Mouse (Mus musculus): ENCODE results near the gene Scn5a. TPM values are rescaled to one million over a fixed set of nuclear protein-coding genes. Genes with fewer than 3 reads are reported as not detected.

Gene Scn5a
- polyA plus RNA-seq, 1 experiment, result 6.4 TPM

GRCm38 (mm10) chr9:119604607-119605006 is 25.8 kb upstream of the Scn5a start:
- Histone ChIP-seq H3K4me3 (ENCODE audit: control insufficient read depth, insufficient read depth, low read length) (no peak overlapping the region), H3K4me1 (replicated peaks; ENCODE audit: control insufficient read depth, insufficient read depth, low read length) (no peaks in the 10 kb centered on the region), H3K27me3 (ENCODE audit: control insufficient read depth, insufficient read depth, low read length) (no peaks in the 10 kb centered on the region), H3K36me3 (ENCODE audit: control insufficient read depth, insufficient read depth, low read length) (no peaks in the 10 kb centered on the region), H3K27ac (ENCODE audit: control insufficient read depth, insufficient read depth, low read length) (no peak overlapping the region)
- WGBS, result 87% methylated on average over 8 of the region's 8 CpGs
- DNase-seq, result no peak
- no peak for TF ChIP-seq CTCF (IDR thresholded peaks at IDR 0.05; ENCODE audit: borderline replicate concordance, control insufficient read depth, extremely low read depth, insufficient read depth, low read length, poor library complexity)
- TF ChIP-seq POLR2A (IDR thresholded peaks at IDR 0.05; ENCODE audit: control insufficient read depth, extremely low read depth, insufficient read depth, low read length, poor library complexity), result no peak

- H3K4me1 ChIP-seq (replicated peaks; ENCODE audit: control insufficient read depth, insufficient read depth, low read length), result no peaks in the 10 kb centered on the region
- WGBS, result 91% methylated on average over 10 of the region's 10 CpGs
- H3K36me3 ChIP-seq (ENCODE audit: control insufficient read depth, insufficient read depth, low read length), result no peaks in the 10 kb centered on the region
- no peak for DNase-seq
- no peak overlapping the region for H3K4me3 ChIP-seq (ENCODE audit: control insufficient read depth, insufficient read depth, low read length)
- no peak overlapping the region for H3K27ac ChIP-seq (ENCODE audit: control insufficient read depth, insufficient read depth, low read length)
- TF ChIP-seq CTCF (IDR thresholded peaks at IDR 0.05; ENCODE audit: borderline replicate concordance, control insufficient read depth, extremely low read depth, insufficient read depth, low read length, poor library complexity) (no peak), POLR2A (IDR thresholded peaks at IDR 0.05; ENCODE audit: control insufficient read depth, extremely low read depth, insufficient read depth, low read length, poor library complexity) (no peak)
- H3K27me3 ChIP-seq (ENCODE audit: control insufficient read depth, insufficient read depth, low read length), result no peaks in the 10 kb centered on the region
Observed at GRCm38 (mm10) chr9:119598501-119598900, 19.7 kb upstream of the Scn5a start.

DNA sequence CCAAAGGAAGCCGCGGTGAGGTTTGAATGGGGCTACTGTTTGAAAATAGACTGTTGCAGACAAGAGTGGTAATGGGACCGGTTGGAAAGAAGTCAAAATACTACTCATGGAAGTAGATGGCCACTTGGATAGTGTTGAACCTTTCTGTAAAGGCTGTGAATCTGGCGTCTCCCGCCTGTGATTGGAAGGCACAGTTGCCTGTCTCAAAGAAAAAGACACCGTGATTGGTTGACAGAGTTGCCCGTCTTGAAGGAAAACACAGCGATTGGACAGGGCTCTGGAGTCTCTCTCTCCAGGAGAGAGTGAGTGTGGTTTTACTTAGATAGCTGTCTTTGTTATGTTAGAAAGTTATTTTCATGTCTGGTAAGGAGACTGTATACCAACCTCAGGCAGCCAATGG is 18.5 kb upstream of the Scn5a start:
- Histone ChIP-seq H3K36me3 (ENCODE audit: control insufficient read depth, insufficient read depth, low read length) (no peaks in the 10 kb centered on the region), H3K27me3 (ENCODE audit: control insufficient read depth, insufficient read depth, low read length) (no peaks in the 10 kb centered on the region), H3K27ac (ENCODE audit: control insufficient read depth, insufficient read depth, low read length) (no peak overlapping the region), H3K4me1 (replicated peaks; ENCODE audit: control insufficient read depth, insufficient read depth, low read length) (no peaks in the 10 kb centered on the region), H3K4me3 (ENCODE audit: control insufficient read depth, insufficient read depth, low read length) (no peak overlapping the region)
- whole genome bisulfite sequencing, result 78% methylated on average over 8 of the region's 8 CpGs
- DNase-seq, result no peak
- no peak for TF ChIP-seq POLR2A (IDR thresholded peaks at IDR 0.05; ENCODE audit: control insufficient read depth, extremely low read depth, insufficient read depth, low read length, poor library complexity)
- TF ChIP-seq CTCF (IDR thresholded peaks at IDR 0.05; ENCODE audit: borderline replicate concordance, control insufficient read depth, extremely low read depth, insufficient read depth, low read length, poor library complexity), result no peak

GRCm38 (mm10) chr9:119589592-119589991 is 10.8 kb upstream of the Scn5a start:
- TF ChIP-seq CTCF (IDR thresholded peaks at IDR 0.05; ENCODE audit: borderline replicate concordance, control insufficient read depth, extremely low read depth, insufficient read depth, low read length, poor library complexity) (no peak), POLR2A (IDR thresholded peaks at IDR 0.05; ENCODE audit: control insufficient read depth, extremely low read depth, insufficient read depth, low read length, poor library complexity) (no peak)
- WGBS, result 92% methylated on average over 8 of the region's 8 CpGs
- no peaks in the 10 kb centered on the region; the same call in 1 of the 2 replicates for H3K27me3 ChIP-seq (ENCODE audit: control insufficient read depth, insufficient read depth, low read length)

DNA sequence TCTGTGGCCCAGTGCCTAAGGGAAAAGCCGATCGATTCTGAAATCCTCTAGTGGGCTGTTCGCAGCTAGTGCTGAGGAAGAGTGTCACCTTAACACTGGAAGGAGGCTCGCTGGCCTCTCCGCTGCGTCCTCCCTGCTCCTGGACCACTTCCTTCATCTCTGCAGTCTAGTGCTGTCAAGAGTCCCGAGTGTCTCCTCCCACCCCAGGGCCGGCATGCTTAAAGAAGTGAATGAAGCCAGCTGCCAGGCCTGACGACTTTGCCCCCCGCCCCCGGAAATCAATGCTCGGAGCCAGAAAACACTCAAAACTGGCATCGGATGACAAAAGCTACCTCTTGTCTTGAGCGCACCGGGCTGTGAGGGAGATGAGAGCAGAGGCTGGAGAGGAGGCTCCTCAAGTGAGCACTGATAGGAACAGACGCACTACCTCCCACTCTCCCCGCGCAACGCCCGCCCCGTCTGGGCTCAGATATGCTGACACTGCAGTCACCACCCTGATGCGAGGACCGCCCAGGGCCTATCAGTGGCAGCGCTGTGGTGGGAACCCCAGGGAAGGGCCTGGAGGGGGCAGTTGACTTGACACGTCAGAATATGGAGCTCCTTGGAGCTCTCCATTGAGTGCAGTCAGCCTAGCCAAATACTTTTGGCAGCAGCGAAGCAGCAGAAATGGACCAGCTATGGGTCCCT is 10.1 kb upstream of the Scn5a start:
- no peak for DNase-seq
- no peak for TF ChIP-seq CTCF (IDR thresholded peaks at IDR 0.05; ENCODE audit: borderline replicate concordance, control insufficient read depth, extremely low read depth, insufficient read depth, low read length, poor library complexity)
- TF ChIP-seq POLR2A (IDR thresholded peaks at IDR 0.05; ENCODE audit: control insufficient read depth, extremely low read depth, insufficient read depth, low read length, poor library complexity), result no peak
- Histone ChIP-seq H3K4me1 (replicated peaks; ENCODE audit: control insufficient read depth, insufficient read depth, low read length) (no peaks in the 10 kb centered on the region), H3K4me3 (ENCODE audit: control insufficient read depth, insufficient read depth, low read length) (no peak overlapping the region), H3K27ac (ENCODE audit: control insufficient read depth, insufficient read depth, low read length) (no peak overlapping the region), H3K27me3 (ENCODE audit: control insufficient read depth, insufficient read depth, low read length) (no peaks in the 10 kb centered on the region; the same call in 1 of the 2 replicates), H3K36me3 (ENCODE audit: control insufficient read depth, insufficient read depth, low read length) (no peaks in the 10 kb centered on the region)
- 37% methylated on average over 26 of the region's 26 CpGs for WGBS

More at GRCm38 (mm10) chr9:119589592-119589991, 10.8 kb upstream of the Scn5a start:
- Histone ChIP-seq H3K36me3 (ENCODE audit: control insufficient read depth, insufficient read depth, low read length) (no peaks in the 10 kb centered on the region), H3K4me1 (replicated peaks; ENCODE audit: control insufficient read depth, insufficient read depth, low read length) (no peaks in the 10 kb centered on the region), H3K27ac (ENCODE audit: control insufficient read depth, insufficient read depth, low read length) (no peak overlapping the region), H3K4me3 (ENCODE audit: control insufficient read depth, insufficient read depth, low read length) (no peak overlapping the region)
- no peak for DNase-seq

DNA sequence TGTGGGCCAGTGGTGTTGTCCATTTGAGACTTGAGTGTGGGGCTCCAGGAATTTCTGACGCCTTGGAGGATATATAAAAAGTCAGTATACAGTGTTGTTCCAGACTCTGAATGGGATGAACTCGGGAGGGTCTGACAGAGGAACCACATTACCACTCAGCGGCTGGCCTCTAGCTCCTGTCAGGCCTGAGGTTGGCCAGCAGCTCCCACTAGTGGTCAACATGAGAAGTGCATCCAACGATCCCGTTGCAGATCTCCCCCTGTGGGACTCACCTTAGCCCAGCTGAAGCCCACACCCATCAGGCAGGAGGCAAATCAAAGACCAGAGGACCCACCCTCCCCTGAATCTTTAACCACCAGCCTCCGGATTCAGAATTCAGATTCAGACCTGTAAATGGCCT is 1.9 kb upstream of the Scn5a start:
- H3K27me3 ChIP-seq (ENCODE audit: control insufficient read depth, insufficient read depth, low read length), result peaks cover 12% of the 10 kb centered on the region
- H3K4me1 ChIP-seq (replicated peaks; ENCODE audit: control insufficient read depth, insufficient read depth, low read length), result peaks cover 14% of the 10 kb centered on the region
- WGBS, result under 1% methylated on average over 6 of the region's 6 CpGs
- H3K36me3 ChIP-seq (ENCODE audit: control insufficient read depth, insufficient read depth, low read length), result no peaks in the 10 kb centered on the region
- DNase-seq, result peak; percentile 84
- H3K27ac ChIP-seq (ENCODE audit: control insufficient read depth, insufficient read depth, low read length), result no peak overlapping the region
- H3K4me3 ChIP-seq (ENCODE audit: control insufficient read depth, insufficient read depth, low read length), result no peak overlapping the region
- TF ChIP-seq CTCF (IDR thresholded peaks at IDR 0.05; ENCODE audit: borderline replicate concordance, control insufficient read depth, extremely low read depth, insufficient read depth, low read length, poor library complexity), result peak; percentile 90
- no peak for TF ChIP-seq POLR2A (IDR thresholded peaks at IDR 0.05; ENCODE audit: control insufficient read depth, extremely low read depth, insufficient read depth, low read length, poor library complexity)
